Mouse (Mus musculus) heart, postnatal 0 days (tissue): ENCODE measurements around the gene Wdcp.

ENCODE experiments used
- CTCF ChIP-seq: IDR thresholded peaks from 2 replicates; pipeline ENCODE4 v1.5.1; 2016; ENCODE audit warnings: antibody characterized with exemption, control low read depth, low read depth
- EP300 ChIP-seq: IDR thresholded peaks from 2 replicates; pipeline ENCODE4 v1.6.1; 2016; ENCODE audit warnings: antibody characterized with exemption, low read depth

GRCm38 (mm10) chr12:4874161-4874927, 31.2 kb downstream of the Wdcp start, which contains the start of gene Mfsd2b:
- TF ChIP-seq CTCF = no peak
- no peak for TF ChIP-seq EP300
